Mouse (Mus musculus) small intestine, adult 2 months (tissue): ENCODE measurements around the gene Mink1. TPM values are rescaled to one million over a fixed set of nuclear protein-coding genes. Genes with fewer than 3 reads are reported as not detected.

ENCODE experiments used
- H3K27ac ChIP-seq: fragments of 200-500 bp; 2 replicates; pipeline ENCODE4 v1.5.1; 2012; ENCODE audit warnings: low read depth, low read length, control low read depth, inconsistent platforms; ENCODE audit not compliant: insufficient read depth
- H3K27me3 ChIP-seq: fragments of 200-500 bp; 2 replicates; pipeline ENCODE4 v1.6.1; 2012; ENCODE audit warnings: mild to moderate bottlenecking, moderate library complexity, low read length, inconsistent platforms; ENCODE audit not compliant: control insufficient read depth, insufficient read depth
- H3K36me3 ChIP-seq: fragments of 200-500 bp; 2 replicates; pipeline ENCODE4 v1.6.1; 2012; ENCODE audit warnings: mild to moderate bottlenecking, low read length, control low read depth, inconsistent platforms; ENCODE audit not compliant: control insufficient read depth, insufficient read depth
- H3K4me1 ChIP-seq: fragments of 200-500 bp; 2 replicates; pipeline ENCODE4 v1.6.1; 2012; ENCODE audit warnings: low read length, inconsistent platforms, mixed read lengths; ENCODE audit not compliant: control insufficient read depth, insufficient read depth, insufficient read length
- H3K4me3 ChIP-seq: fragments of 200-500 bp; 2 replicates; pipeline ENCODE4 v1.5.1; 2012; ENCODE audit warnings: low read depth, mild to moderate bottlenecking, control low read depth, inconsistent platforms, low read length, moderate library complexity
- CTCF ChIP-seq: fragments of 200-500 bp; IDR thresholded peaks from 2 replicates; pipeline ENCODE4 v1.5.1; 2012; ENCODE audit warnings: low read depth, mild to moderate bottlenecking, control low read depth, inconsistent platforms, low read length, moderate library complexity, mixed read lengths; ENCODE audit not compliant: insufficient replicate concordance, insufficient read length; ENCODE audit errors: extremely low read depth
- POLR2A ChIP-seq: fragments of 200-500 bp; IDR thresholded peaks from 2 replicates; pipeline ENCODE4 v1.6.1; 2012; ENCODE audit warnings: low read depth, mild to moderate bottlenecking, control low read depth, inconsistent platforms, low read length, moderate library complexity
- WGBS: fragments of 180-500 bp; shearing (Covaris S2); methylation state at CpG from one replicate; pipeline ENCODE4 v1.1.7; 2018; 5-methylcytosine and 5-hydroxymethylcytosine counted together
- polyA plus RNA-seq: library from polyadenylated mRNA; depleted of rRNA; stranded (reverse); fragments of >200 nt; gene quantifications from 2 replicates; pipeline ENCODE4 v1.2.3, GENCODE M21; 2012; rRNA removed

Mink1 gene
- 43.6 and 82.0 TPM in 2 replicates for polyA plus RNA-seq

DNA sequence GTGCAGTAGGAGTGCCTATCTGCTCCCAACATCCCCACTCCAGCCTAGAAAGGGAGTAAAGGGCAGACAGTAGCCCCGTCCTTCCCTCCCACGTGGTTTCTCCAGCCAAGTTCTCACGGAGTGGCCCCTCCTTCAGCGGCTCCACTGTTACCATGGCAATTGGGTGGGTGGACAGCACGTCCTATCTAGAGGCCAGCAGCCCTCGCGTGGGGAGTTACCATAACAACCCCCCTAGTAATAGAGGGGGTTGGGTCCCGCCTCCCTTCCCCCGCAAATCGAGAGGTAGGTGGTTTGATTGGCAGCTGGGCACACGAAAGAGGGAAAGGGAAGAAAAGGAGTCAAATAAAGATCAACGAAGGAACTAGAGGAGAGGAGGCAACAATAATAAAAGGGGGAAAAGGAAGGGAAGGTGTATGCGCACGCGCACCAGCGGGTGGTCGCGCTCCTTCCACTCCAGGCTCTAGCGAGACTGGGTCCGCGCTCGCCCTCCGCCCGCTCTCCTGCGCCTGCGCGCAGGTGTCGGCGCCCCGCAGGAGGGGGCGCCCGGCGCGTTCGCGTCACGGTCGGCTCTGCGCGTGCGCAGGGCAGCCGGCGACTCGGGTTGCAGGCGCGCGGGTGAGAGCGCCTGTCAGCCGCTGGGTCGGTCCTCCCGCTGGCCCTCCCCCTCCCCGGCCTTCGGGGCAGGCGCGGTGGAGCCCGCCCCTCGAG, at the start of gene Mink1:
Gene Mink1 (plus strand): TSS at position 595 of the 708 bp plus-strand sequence.
- Histone ChIP-seq H3K27me3 (no peaks in the 10 kb centered on the region), H3K4me1 (peaks cover 7% of the 10 kb centered on the region; the same call in 1 of the 2 replicates), H3K27ac (peak within 1 kb of the TSS; percentile 58), H3K36me3 (0 out of 2 replicates have a peak, but pooled peaks cover under 1% of the 10 kb centered on the region), H3K4me3 (peak within 1 kb of the TSS; percentile 75)
- TF ChIP-seq CTCF, result no peak
- TF ChIP-seq POLR2A, result peak; percentile 46
- WGBS, result under 1% methylated on average over 57 of the region's 57 CpGs

DNA sequence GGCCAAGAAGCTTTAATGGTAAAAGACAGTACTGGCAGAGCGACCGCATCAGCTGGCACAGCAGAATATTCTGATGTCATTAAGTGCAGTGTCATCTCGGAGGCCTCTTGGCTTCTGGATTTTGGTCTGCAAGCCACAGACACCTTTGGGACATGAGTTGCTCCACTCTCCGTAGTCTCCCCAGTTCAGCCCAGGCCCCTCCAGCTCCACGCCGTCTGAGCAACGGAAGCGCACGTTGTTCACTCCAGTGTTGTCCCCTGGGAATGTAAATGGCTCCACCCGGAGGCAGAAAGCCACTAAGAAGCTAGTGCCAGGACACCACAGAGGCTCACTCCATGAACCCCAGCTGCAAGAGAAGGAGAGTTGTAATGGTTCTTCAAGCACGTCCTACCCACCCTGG, 49.2 kb upstream of the Mink1 start:
- Histone ChIP-seq H3K36me3 (peaks cover 22% of the 10 kb centered on the region), H3K4me1 (peaks cover 16% of the 10 kb centered on the region), H3K27me3 (no peaks in the 10 kb centered on the region), H3K4me3 (no peak overlapping the region), H3K27ac (no peak overlapping the region)
- 65% methylated on average over 11 of the region's 11 CpGs for WGBS
- no peak for TF ChIP-seq POLR2A
- peak; percentile 21; the same call in 1 of the 2 replicates for TF ChIP-seq CTCF

DNA sequence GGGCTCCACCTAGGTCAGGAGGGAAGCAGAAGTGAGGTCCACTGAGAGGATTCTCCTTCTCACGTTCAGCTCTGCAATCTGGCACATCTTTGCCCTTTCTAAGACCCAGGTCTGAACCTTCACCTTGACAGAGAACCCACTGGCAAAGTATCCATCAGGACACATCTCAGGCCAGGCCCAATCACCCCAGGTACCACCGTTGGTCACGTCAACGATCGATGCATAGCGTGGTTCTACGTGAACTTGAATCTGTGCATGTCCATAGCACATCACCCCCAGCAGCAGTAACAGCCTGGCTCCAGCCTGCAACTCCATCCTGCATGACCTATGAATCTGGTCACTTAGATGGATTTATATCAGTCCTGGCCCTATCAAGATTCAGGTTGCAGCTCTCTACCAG, 48.4 kb upstream of the Mink1 start, which contains the start of gene Vmo1:
Gene Vmo1 (minus strand): TSS at position 329 of the 400 bp plus-strand sequence.
- H3K4me1 ChIP-seq, result peaks cover 17% of the 10 kb centered on the region
- no peaks in the 10 kb centered on the region for H3K27me3 ChIP-seq
- TF ChIP-seq POLR2A, result no peak
- no peak for TF ChIP-seq CTCF
- no peak within 1 kb of the TSS for H3K4me3 ChIP-seq
- 94% methylated on average over 7 of the region's 7 CpGs for WGBS
- H3K27ac ChIP-seq, result no peak within 1 kb of the TSS
- peaks cover 20% of the 10 kb centered on the region for H3K36me3 ChIP-seq

- H3K36me3 ChIP-seq, result peaks cover 6% of the 10 kb centered on the region; the same call in 1 of the 2 replicates
- peaks cover 18% of the 10 kb centered on the region for H3K4me1 ChIP-seq
- TF ChIP-seq CTCF, result no peak
- TF ChIP-seq POLR2A, result no peak
- H3K27ac ChIP-seq, result no peak overlapping the region
- H3K27me3 ChIP-seq, result no peaks in the 10 kb centered on the region
- 28% methylated on average over 2 of the region's 2 CpGs for WGBS
- H3K4me3 ChIP-seq, result no peak overlapping the region
These were observed 46.3 kb upstream of the Mink1 start for GRCm38 (mm10) chr11:70516352-70516751.

GRCm38 (mm10) chr11:70518436-70518835, 44.2 kb upstream of the Mink1 start:
- Histone ChIP-seq H3K4me3 (no peak overlapping the region), H3K36me3 (no peaks in the 10 kb centered on the region), H3K27ac (no peak overlapping the region), H3K27me3 (no peaks in the 10 kb centered on the region), H3K4me1 (peaks cover 16% of the 10 kb centered on the region)
- 67% methylated on average over 1 of the region's 1 CpGs for WGBS
- TF ChIP-seq POLR2A, result no peak
- TF ChIP-seq CTCF, result no peak

DNA sequence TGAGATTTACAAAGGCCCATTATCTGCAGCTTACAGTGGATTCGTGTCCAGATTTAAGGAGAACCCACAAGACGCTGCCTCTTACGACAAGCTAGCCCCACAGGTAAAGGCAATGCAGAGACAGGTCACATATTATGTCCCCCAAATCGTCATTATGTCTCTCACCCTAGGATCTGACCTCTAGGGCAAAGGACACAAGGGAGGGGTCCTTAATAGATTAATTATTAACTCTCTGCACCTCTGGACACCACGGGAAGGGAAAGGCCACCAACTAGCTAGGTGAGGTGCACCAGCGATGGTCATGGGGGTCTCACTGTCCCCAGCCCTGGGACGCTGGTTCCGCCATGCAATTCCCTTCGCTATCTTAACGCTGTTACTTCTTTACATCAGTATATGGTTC, 43.8 kb upstream of the Mink1 start, which contains the start of gene Gltpd2:
Gene Gltpd2 (plus strand): TSS at position 274 of the 400 bp plus-strand sequence.
- 61% methylated on average over 10 of the region's 10 CpGs for WGBS
- Histone ChIP-seq H3K36me3 (no peaks in the 10 kb centered on the region), H3K27ac (peak within 1 kb of the TSS; percentile 13; the same call in 1 of the 2 replicates), H3K4me3 (peak within 1 kb of the TSS; percentile 52), H3K4me1 (peaks cover 13% of the 10 kb centered on the region), H3K27me3 (no peaks in the 10 kb centered on the region)
- no peak for TF ChIP-seq CTCF
- TF ChIP-seq POLR2A, result no peak

GRCm38 (mm10) chr11:70520178-70520769, 42.4 kb upstream of the Mink1 start:
- H3K27ac ChIP-seq, result peak overlapping the region; percentile 13; the same call in 1 of the 2 replicates
- no peaks in the 10 kb centered on the region for H3K36me3 ChIP-seq
- H3K4me1 ChIP-seq, result peaks cover 9% of the 10 kb centered on the region
- no peak for TF ChIP-seq POLR2A
- TF ChIP-seq CTCF, result no peak
- 56% methylated on average over 41 of the region's 41 CpGs for WGBS
- H3K27me3 ChIP-seq, result no peaks in the 10 kb centered on the region
- peak overlapping the region; percentile 52 for H3K4me3 ChIP-seq
